Mouse (Mus musculus): ENCODE measurements around the gene Med15. TPM values are rescaled to one million over a fixed set of nuclear protein-coding genes. Genes with fewer than 3 reads are reported as not detected.

The Med15 gene
- total RNA-seq, 1 experiment from 2014 or later, result 27.4 TPM

GRCm38 (mm10) chr16:17604941-17605340 is 127.8 kb downstream of the Med15 start:
- no peak for ATAC-seq (replicated peaks in 1 of 2; ENCODE audit: insufficient read depth in 1 of 2, low FRiP score in 2 of 2, low TSS enrichment in 1 of 2, low read depth in 1 of 2, poor library complexity in 2 of 2, severe bottlenecking in 2 of 2)

Other genes starting within 250 kb of the Med15 start
- 0.05 TPM in 1 of 2 replicates, not detected in the other for gene Aifm3, start 243.3 kb downstream of the Med15 start, total RNA-seq (2017)
- 36.3 and 60.6 TPM in 2 replicates for gene Lztr1, start 224.2 kb downstream of the Med15 start, total RNA-seq (2017)
- 21.2 and 55.7 TPM in 2 replicates for gene Thap7, start 201.8 kb downstream of the Med15 start, total RNA-seq (2017)
- 0.13 and 0.45 TPM in 2 replicates for gene Lrrc74b, start 171.6 kb downstream of the Med15 start, total RNA-seq (2017)
- gene P2rx6, start 171.0 kb downstream of the Med15 start, total RNA-seq (2017), result 0.69 and 1.4 TPM in 2 replicates
- 9.2 and 9.7 TPM in 2 replicates for gene Slc7a4, start 149.7 kb downstream of the Med15 start, total RNA-seq (2017)
- 32.3 and 45.2 TPM in 2 replicates for gene Smpd4, start 113.5 kb downstream of the Med15 start, total RNA-seq (2017)
- not detected in 2 replicates for gene Ccdc74a, start 86.4 kb downstream of the Med15 start, total RNA-seq (2017)
- 16.0 and 23.1 TPM in 2 replicates for gene Klhl22, start 26.7 kb upstream of the Med15 start, total RNA-seq (2017)
- gene Scarf2, start 64.4 kb upstream of the Med15 start, total RNA-seq (2017), result not detected in 2 replicates
- not detected in 2 replicates for gene B830017H08Rik, start 100.2 kb upstream of the Med15 start, total RNA-seq (2017)
- gene Car15, start 105.5 kb upstream of the Med15 start, total RNA-seq (2017), result 1.2 TPM in 1 of 2 replicates, not detected in the other
- gene Gm20518, start 158.8 kb upstream of the Med15 start, total RNA-seq (2017), result 0.25 TPM in 1 of 2 replicates, not detected in the other
- gene Tssk1, start 161.3 kb upstream of the Med15 start, total RNA-seq (2017), result 0.05 TPM in 1 of 2 replicates, not detected in the other
- 50.9 and 62.7 TPM in 2 replicates for gene Dgcr2, start 165.7 kb upstream of the Med15 start, total RNA-seq (2017)
- not detected in 2 replicates for gene Tssk2, start 165.7 kb upstream of the Med15 start, total RNA-seq (2017)
- 31.2 and 35.3 TPM in 2 replicates for gene Ess2, start 178.5 kb upstream of the Med15 start, total RNA-seq (2017)
- not detected in 2 replicates for gene Gsc2, start 182.2 kb upstream of the Med15 start, total RNA-seq (2017)
- 56.3 and 59.6 TPM in 2 replicates for gene Slc25a1, start 195.3 kb upstream of the Med15 start, total RNA-seq (2017)
- 2.0 TPM in 1 of 2 replicates, not detected in the other for gene Vpreb2, start 247.5 kb upstream of the Med15 start, total RNA-seq (2017)

All from hematopoietic stem cell, adult 5-6 weeks (primary cell).